ENCODE assay signal across 10 mouse cellular contexts in the genomic region with DNA sequence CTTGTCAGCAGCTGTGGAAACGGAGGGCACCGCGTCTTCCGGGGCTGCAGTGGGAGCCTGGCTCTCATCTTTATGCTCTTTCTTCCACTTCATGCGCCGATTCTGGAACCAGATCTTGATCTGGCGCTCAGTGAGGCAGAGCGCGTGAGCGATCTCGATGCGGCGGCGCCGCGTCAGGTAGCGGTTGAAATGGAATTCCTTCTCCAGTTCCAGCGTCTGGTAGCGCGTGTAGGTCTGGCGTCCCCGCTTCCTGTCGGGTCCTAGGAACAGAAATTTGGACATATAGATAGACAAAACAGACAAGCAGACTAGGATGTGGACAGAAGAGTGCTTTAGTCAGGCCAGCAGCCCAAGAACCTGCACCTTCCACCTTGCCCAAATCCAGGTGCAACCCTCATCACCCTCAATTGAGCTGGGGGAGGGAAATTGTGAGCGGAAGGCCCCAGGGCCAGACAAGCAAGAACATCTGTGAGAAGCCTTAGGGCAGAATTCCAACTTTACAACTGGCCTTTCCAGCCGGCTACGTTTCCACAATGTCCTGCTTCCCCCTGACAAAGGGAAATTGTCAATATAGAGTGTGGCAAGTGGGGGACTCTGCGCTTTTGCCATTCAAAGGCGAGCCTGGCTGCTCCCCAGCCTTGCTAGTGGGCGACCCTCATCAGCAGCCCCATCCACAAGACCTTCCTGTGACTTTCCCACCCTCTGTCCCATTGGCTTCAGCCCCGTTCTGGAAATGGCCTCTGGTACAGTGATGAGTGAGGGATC. TPM values are rescaled to one million over a fixed set of nuclear protein-coding genes. Genes with fewer than 3 reads are reported as not detected.
DNase-seq lines count a peak whose midpoint lies in the region; ATAC-seq and TF ChIP-seq lines count a peak whose summit lies in the region.
"Had no signal": no experiment of that assay in that cellular context is flagged by ENCODE, and none has a peak within 500 bp of the region (broad histone marks: within the 10 kb centered on the region; RNA-seq: fewer than 3 reads in every experiment).

No protein-coding gene starts in this region.

- H3K4me1 ChIP-seq in lung, embryonic 16.5 days (replicated peaks; ENCODE audit: control insufficient read depth, insufficient read depth, low read length) = peaks cover 12% of the 10 kb centered on the region
- H3K4me1 ChIP-seq in stomach, postnatal 0 days (replicated peaks; ENCODE audit: control insufficient read depth, insufficient read depth) = no peaks in the 10 kb centered on the region

- no peak for ATAC-seq in lung, embryonic 16.5 days (ENCODE audit: low read depth)
- no peak for ATAC-seq in stomach, postnatal 0 days (ENCODE audit: low FRiP score, low TSS enrichment)

- 3% methylated on average over 30 of the region's 30 CpGs for WGBS in lung, embryonic 16.5 days
- 4% methylated on average over 30 of the region's 30 CpGs for WGBS in stomach, postnatal 0 days

- H3K9me3 ChIP-seq in lung, embryonic 16.5 days (ENCODE audit: control insufficient read depth, low read length) = no peaks in the 10 kb centered on the region
- H3K9me3 ChIP-seq in stomach, postnatal 0 days (ENCODE audit: control insufficient read depth, low read length) = no peaks in the 10 kb centered on the region

- peak overlapping the region; percentile 54 for H3K4me3 ChIP-seq in lung, embryonic 16.5 days (ENCODE audit: low read length)
- peak overlapping the region; percentile 43 for H3K4me3 ChIP-seq in stomach, postnatal 0 days (ENCODE audit: low read depth, low read length)

- H3K27me3 ChIP-seq in lung, embryonic 16.5 days (ENCODE audit: control insufficient read depth, insufficient read depth, low read depth, low read length) = peaks cover 93% of the 10 kb centered on the region
- H3K27me3 ChIP-seq in stomach, postnatal 0 days (ENCODE audit: control insufficient read depth, insufficient read depth, low read length) = peaks cover 28% of the 10 kb centered on the region; the same call in 1 of the 2 replicates

- DNase-seq in adrenal gland, postnatal 25 days = peak; percentile 32
- no peak for DNase-seq in adrenal gland, postnatal 14 days
- no peak for DNase-seq in lung, postnatal 36 days
- DNase-seq in kidney, postnatal 25 days = peak; percentile 52 to 54
- DNase-seq in stomach, postnatal 0 days (ENCODE audit: low spot score) = no peak
- DNase-seq in layer of hippocampus, postnatal 10 days (ENCODE audit: low spot score in 2 of 2) = no peak
- no peak for DNase-seq in ovary, postnatal 10 days (ENCODE audit: low spot score)

- peak overlapping the region; percentile 42 for H3K9ac ChIP-seq in lung, embryonic 16.5 days (ENCODE audit: low read length)
- H3K9ac ChIP-seq in stomach, postnatal 0 days (ENCODE audit: low read length) = no peak overlapping the region

- H3K36me3 ChIP-seq in lung, embryonic 16.5 days (ENCODE audit: control insufficient read depth, insufficient read depth, low read length) = no peaks in the 10 kb centered on the region
- H3K36me3 ChIP-seq in stomach, postnatal 0 days (ENCODE audit: control insufficient read depth, insufficient read depth, low read length) = no peaks in the 10 kb centered on the region

- H3K27ac ChIP-seq in lung, embryonic 16.5 days (ENCODE audit: low read length) = no peak overlapping the region
- H3K27ac ChIP-seq in stomach, postnatal 0 days (replicated peaks) = no peak overlapping the region

- peak overlapping the region; percentile 62 for H3K4me2 ChIP-seq in lung, embryonic 16.5 days (ENCODE audit: low read depth, low read length)
- H3K4me2 ChIP-seq in stomach, postnatal 0 days (replicated peaks; ENCODE audit: low read depth) = peak overlapping the region; percentile 53

- no peak for TF ChIP-seq EP300 in stomach, postnatal 0 days (optimal IDR thresholded peaks at IDR 0.05)

- TF ChIP-seq CTCF in stomach, postnatal 0 days (IDR thresholded peaks at IDR 0.05; ENCODE audit: low read depth) = no peak

RNA-seq across cellular contexts. Expression of gene Gm28308, which starts 2.8 kb away (rescaled TPM):
- total RNA-seq in adrenal gland, postnatal 25 days (2021) = 0.88 and 4.9 TPM in 2 replicates
- 1.3 and 1.4 TPM in 2 replicates for total RNA-seq in adrenal gland, postnatal 14 days (2021)
- polyA plus RNA-seq in lung, embryonic 16.5 days (2015; fragmentation: Nextera tagmentation; extraction: Ambion mirVana) = not detected in 2 replicates
- polyA plus RNA-seq in stomach, postnatal 0 days (2015; fragmentation: Nextera tagmentation; extraction: Ambion mirVana) = 0.21 TPM in 1 of 2 replicates, not detected in the other
- not detected for total RNA-seq in layer of hippocampus, postnatal 10 days (2021)
- total RNA-seq: megakaryocyte-erythroid progenitor cell, adult 5-6 weeks had no signal
- polyA plus RNA-seq: spleen, adult 2 months had no signal

RNA-seq across cellular contexts. Expression of gene Hoxa3, which starts 2.8 kb away (rescaled TPM):
- 6.3 and 6.9 TPM in 2 replicates for total RNA-seq in adrenal gland, postnatal 25 days (2021)
- total RNA-seq in adrenal gland, postnatal 14 days (2021) = 6.9 and 10.5 TPM in 2 replicates
- polyA plus RNA-seq in lung, embryonic 16.5 days (2015; fragmentation: Nextera tagmentation; extraction: Ambion mirVana) = 6.6 and 7.6 TPM in 2 replicates
- 2.8 and 2.9 TPM in 2 replicates for polyA plus RNA-seq in stomach, postnatal 0 days (2015; fragmentation: Nextera tagmentation; extraction: Ambion mirVana)
- not detected for total RNA-seq in layer of hippocampus, postnatal 10 days (2021)

RNA-seq across cellular contexts. Expression of gene Hoxa7, which starts 5.7 kb away (rescaled TPM):
- total RNA-seq in adrenal gland, postnatal 25 days (2021) = 12.9 and 18.3 TPM in 2 replicates
- 20.9 and 22.2 TPM in 2 replicates for total RNA-seq in adrenal gland, postnatal 14 days (2021)
- polyA plus RNA-seq in lung, embryonic 16.5 days (2015; fragmentation: Nextera tagmentation; extraction: Ambion mirVana) = 5.8 and 6.9 TPM in 2 replicates
- 8.1 and 8.5 TPM in 2 replicates for polyA plus RNA-seq in stomach, postnatal 0 days (2015; fragmentation: Nextera tagmentation; extraction: Ambion mirVana)
- not detected for total RNA-seq in layer of hippocampus, postnatal 10 days (2021)

RNA-seq across cellular contexts. Expression of gene Hoxa6, which starts 7.4 kb away (rescaled TPM):
- total RNA-seq in adrenal gland, postnatal 25 days (2021) = 3.1 and 5.6 TPM in 2 replicates
- 3.7 and 5.9 TPM in 2 replicates for total RNA-seq in adrenal gland, postnatal 14 days (2021)
- polyA plus RNA-seq in lung, embryonic 16.5 days (2015; fragmentation: Nextera tagmentation; extraction: Ambion mirVana) = 2.0 and 2.2 TPM in 2 replicates
- polyA plus RNA-seq in stomach, postnatal 0 days (2015; fragmentation: Nextera tagmentation; extraction: Ambion mirVana) = 0.33 and 0.80 TPM in 2 replicates
- not detected for total RNA-seq in layer of hippocampus, postnatal 10 days (2021)
- total RNA-seq: megakaryocyte-erythroid progenitor cell, adult 5-6 weeks had no signal
- polyA plus RNA-seq: spleen, adult 2 months had no signal

RNA-seq across cellular contexts. Expression of gene Hoxa5, which starts 11.6 kb away (rescaled TPM):
- total RNA-seq in adrenal gland, postnatal 25 days (2021) = 12.8 and 15.0 TPM in 2 replicates
- total RNA-seq in adrenal gland, postnatal 14 days (2021) = 25.8 and 26.3 TPM in 2 replicates
- polyA plus RNA-seq in lung, embryonic 16.5 days (2015; fragmentation: Nextera tagmentation; extraction: Ambion mirVana) = 32.3 and 36.3 TPM in 2 replicates
- 8.4 and 8.9 TPM in 2 replicates for polyA plus RNA-seq in stomach, postnatal 0 days (2015; fragmentation: Nextera tagmentation; extraction: Ambion mirVana)
- not detected for total RNA-seq in layer of hippocampus, postnatal 10 days (2021)

Comparison
In these comparisons a context has a peak if more than half of its experiments do, and no peak if none do; other contexts are left out.
1. DNase-seq: peak in adrenal gland, postnatal 25 days (single experiment) and kidney, postnatal 25 days (2 of 2); none in adrenal gland, postnatal 14 days (single experiment), lung, postnatal 36 days (single experiment), stomach, postnatal 0 days (single experiment), layer of hippocampus, postnatal 10 days (0 of 2) and ovary, postnatal 10 days (single experiment).
2. RNA of gene Hoxa7, which starts 5.7 kb away (total RNA-seq): 20.9 to 22.2 TPM in adrenal gland, postnatal 14 days and 12.9 to 18.3 TPM in adrenal gland, postnatal 25 days; not detected in layer of hippocampus, postnatal 10 days; every median in the first group is over 10 times any median in the second.